Mouse (Mus musculus) T-helper 17 cell (primary cell): ENCODE results near the gene Esm1.

Source experiments
- in situ Hi-C, 2 experiments: fragments of 300-600 bp; cut with MboI, MseI; formaldehyde crosslinking; loops; 1 replicate in 1 of 2; 2 replicates in 1 of 2; pipeline ENCODE4 v1.15.1; 2025; ENCODE audit warnings: high pct_unique_total_duplicates in 2 of 2

Esm1 gene

GRCm38 (mm10) chr13:113227666-113228463 is 18.4 kb downstream of the Esm1 start:
- in situ Hi-C loops, result no loop called here

GRCm38 (mm10) chr13:113242129-113242528 is 32.7 kb downstream of the Esm1 start:
- in situ Hi-C loops, result loop anchor here in 1 of 2 experiments (10.0 kb wide), 1 partner anchor 197 kb away; the partner anchor contains the start of gene Gpx8

GRCm38 (mm10) chr13:113245025-113245424 is 35.6 kb downstream of the Esm1 start:
- in situ Hi-C loops, result loop anchor here in 1 of 2 experiments (10.0 kb wide), 1 partner anchor 200 kb away; the partner anchor contains the start of gene Gpx8

- in situ Hi-C loops, result loop anchor here in 1 of 2 experiments (10.0 kb wide), 1 partner anchor 178 kb away; no protein-coding TSS in a partner anchor
Observed at GRCm38 (mm10) chr13:113252580-113252979, 43.1 kb downstream of the Esm1 start.

GRCm38 (mm10) chr13:113256766-113257165 is 47.3 kb downstream of the Esm1 start:
- in situ Hi-C loops, result loop anchor here in 1 of 2 experiments (5.0 to 10.0 kb wide), 3 partner anchors 51 to 209 kb away; partner anchors contain the start of gene Gpx8

GRCm38 (mm10) chr13:113257190-113257589 is 47.7 kb downstream of the Esm1 start:
- in situ Hi-C loops, result loop anchor here in 1 of 2 experiments (5.0 to 10.0 kb wide), 3 partner anchors 50 to 210 kb away; partner anchors contain the start of gene Gpx8

- in situ Hi-C loops, result loop anchor here in 1 of 2 experiments (5.0 to 10.0 kb wide), 3 partner anchors 48 to 212 kb away; partner anchors contain the start of gene Gpx8
Observed at GRCm38 (mm10) chr13:113259237-113259636, 49.8 kb downstream of the Esm1 start.

- in situ Hi-C loops, result loop anchor here in 1 of 2 experiments (10.0 kb wide), 1 partner anchor 52 kb away; no protein-coding TSS in a partner anchor
Observed at GRCm38 (mm10) chr13:113262822-113263221, 53.4 kb downstream of the Esm1 start.

- in situ Hi-C loops, result loop anchor here (5.0 to 10.0 kb wide), 2 partner anchors 50 to 362 kb away; no protein-coding TSS in a partner anchor
Observed at GRCm38 (mm10) chr13:113265257-113265656, 55.8 kb downstream of the Esm1 start.

GRCm38 (mm10) chr13:113266495-113266951 is 57.1 kb downstream of the Esm1 start:
- in situ Hi-C loops, result loop anchor here (5.0 to 10.0 kb wide), 2 partner anchors 48 to 361 kb away; no protein-coding TSS in a partner anchor

GRCm38 (mm10) chr13:113267204-113267603 is 57.7 kb downstream of the Esm1 start:
- in situ Hi-C loops, result loop anchor here (5.0 to 10.0 kb wide), 2 partner anchors 48 to 360 kb away; no protein-coding TSS in a partner anchor
